Mouse (Mus musculus): Measurements from ENCODE around the gene Vps13d.

GRCm38 (mm10) chr4:144928693-144929436, 265.9 kb downstream of the Vps13d start:
- TF ChIP-seq POLR2A (IDR thresholded peaks at IDR 0.05; ENCODE audit: insufficient read depth, low read length) (no peak), CTCF (IDR thresholded peaks at IDR 0.05; ENCODE audit: low read depth, low read length) (no peak)
